Mouse (Mus musculus): ENCODE results near the gene Dnajb3. TPM values are rescaled to one million over a fixed set of nuclear protein-coding genes. Genes with fewer than 3 reads are reported as not detected.

Gene Dnajb3
- total and polyA plus RNA-seq, 2 experiments from 2014 or later = 6.6 to 12.4 TPM

DNA sequence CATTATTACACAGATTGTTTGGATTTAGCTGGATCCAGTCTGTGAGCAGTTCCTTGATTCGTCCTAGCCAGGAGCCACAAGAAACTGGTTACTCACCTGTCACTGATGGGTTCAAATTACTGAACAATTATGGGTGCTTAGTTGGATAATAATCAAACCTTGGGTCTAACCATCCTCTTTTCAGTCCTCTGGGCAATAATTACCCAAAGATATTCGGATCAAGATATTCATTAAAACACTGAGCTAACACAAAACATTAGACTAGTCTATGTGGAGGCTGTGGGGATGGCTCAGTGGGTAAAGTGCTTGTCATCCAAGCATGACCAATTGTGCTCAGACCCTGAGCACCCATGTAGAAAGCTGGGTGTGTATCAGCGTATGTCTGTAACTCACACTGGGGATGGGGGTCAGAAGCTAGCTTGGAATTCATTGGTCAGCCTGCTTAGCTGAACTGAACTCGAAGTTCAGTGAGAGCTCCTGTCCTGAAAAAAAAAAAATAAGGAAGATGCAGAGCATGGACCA lies 30.4 kb upstream of the Dnajb3 start:
- DNase-seq (no peak), ATAC-seq (no peak)
- Histone ChIP-seq H3K9me3 (ENCODE audit: low read length) (peaks cover 98% of the 10 kb centered on the region), H3K4me3 (ENCODE audit: low read depth, low read length) (no peak overlapping the region), H3K9ac (no peak overlapping the region), H3K4me2 (ENCODE audit: low read depth) (no peak overlapping the region), H3K4me1 (ENCODE audit: insufficient read depth) (no peaks in the 10 kb centered on the region), H3K36me3 (ENCODE audit: insufficient read depth) (no peaks in the 10 kb centered on the region), H3K27ac (ENCODE audit: low read depth, low read length) (no peak overlapping the region), H3K27me3 (ENCODE audit: insufficient read depth, low read length) (no peaks in the 10 kb centered on the region)
- TF ChIP-seq CTCF (IDR thresholded peaks at IDR 0.05; ENCODE audit: low read depth) = no peak
- 60% methylated on average over 4 of the region's 4 CpGs for WGBS

DNA sequence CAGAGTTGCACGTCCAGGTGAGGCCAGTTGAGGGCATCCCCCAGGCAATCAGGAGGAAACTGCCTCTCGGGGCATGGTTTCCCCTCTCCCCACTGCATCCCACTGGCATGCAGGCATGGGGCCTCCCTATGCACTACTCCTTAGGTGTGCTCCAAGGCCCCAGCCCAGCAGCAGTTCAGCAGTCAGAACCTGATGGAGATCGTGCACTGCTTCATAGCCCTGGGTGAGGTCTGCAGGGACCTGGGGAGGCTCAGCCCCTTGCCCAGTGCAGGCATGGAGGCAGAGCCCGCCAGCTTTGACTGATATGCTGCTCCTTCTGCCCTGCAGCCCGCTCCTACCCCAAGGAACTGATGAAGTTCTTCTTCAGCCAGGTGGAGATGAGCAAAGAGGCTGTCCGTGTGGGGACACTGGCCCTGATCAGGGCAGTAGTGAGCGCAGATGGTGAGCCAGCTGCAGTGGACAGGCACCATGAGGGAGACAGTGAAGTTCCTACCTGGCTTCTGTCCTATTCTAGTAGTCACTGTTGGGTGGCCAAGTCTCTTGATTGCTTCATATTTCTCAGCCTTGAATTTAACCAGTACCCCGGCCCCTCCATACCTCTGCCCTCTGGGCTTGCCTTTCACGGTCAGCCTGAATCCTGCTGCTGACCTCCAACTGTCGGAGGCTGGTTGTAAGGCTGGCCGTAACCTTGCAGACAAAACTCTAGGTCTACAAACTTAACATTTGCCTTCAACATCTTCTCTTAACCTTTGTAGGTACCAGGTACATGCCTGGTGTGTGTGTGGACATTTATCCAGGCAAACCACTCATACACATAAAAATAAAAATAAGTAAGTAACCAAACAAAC lies 29.7 kb upstream of the Dnajb3 start:
- Histone ChIP-seq H3K4me3 (ENCODE audit: low read depth, low read length) (no peak overlapping the region), H3K27me3 (ENCODE audit: insufficient read depth, low read length) (no peaks in the 10 kb centered on the region), H3K4me2 (ENCODE audit: low read depth) (no peak overlapping the region), H3K9me3 (ENCODE audit: low read length) (peaks cover 98% of the 10 kb centered on the region), H3K4me1 (ENCODE audit: insufficient read depth) (no peaks in the 10 kb centered on the region), H3K36me3 (ENCODE audit: insufficient read depth) (no peaks in the 10 kb centered on the region), H3K9ac (no peak overlapping the region), H3K27ac (ENCODE audit: low read depth, low read length) (no peak overlapping the region)
- DNase-seq (no peak), ATAC-seq (no peak)
- TF ChIP-seq CTCF (IDR thresholded peaks at IDR 0.05; ENCODE audit: low read depth) = no peak
- WGBS = 64% methylated on average over 11 of the region's 11 CpGs

DNA sequence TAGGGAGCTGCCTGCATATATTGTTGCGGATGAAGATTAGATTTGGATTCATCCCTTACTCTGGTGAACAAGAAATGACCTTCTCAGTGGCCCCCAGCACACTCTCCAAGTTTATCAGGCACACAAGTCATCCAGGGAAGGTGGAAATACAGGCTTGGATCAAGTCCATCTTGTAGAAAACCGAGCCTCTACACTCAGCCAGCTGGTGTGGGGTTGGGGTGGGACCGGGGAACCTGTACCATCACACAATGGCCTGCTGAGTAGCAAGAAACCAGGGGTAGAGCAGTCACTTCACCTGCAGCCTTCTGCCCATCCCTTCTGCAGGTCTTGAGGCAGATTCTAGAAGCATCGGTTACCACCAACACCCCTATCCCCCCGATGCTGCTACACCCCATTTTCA lies 29.1 kb upstream of the Dnajb3 start:
- DNase-seq (no peak), ATAC-seq (no peak)
- Histone ChIP-seq H3K4me3 (ENCODE audit: low read depth, low read length) (no peak overlapping the region), H3K4me1 (ENCODE audit: insufficient read depth) (no peaks in the 10 kb centered on the region), H3K9ac (no peak overlapping the region), H3K27me3 (ENCODE audit: insufficient read depth, low read length) (no peaks in the 10 kb centered on the region), H3K36me3 (ENCODE audit: insufficient read depth) (no peaks in the 10 kb centered on the region), H3K27ac (ENCODE audit: low read depth, low read length) (no peak overlapping the region), H3K9me3 (ENCODE audit: low read length) (peaks cover 98% of the 10 kb centered on the region), H3K4me2 (ENCODE audit: low read depth) (no peak overlapping the region)
- 48% methylated on average over 5 of the region's 5 CpGs for WGBS
- no peak for TF ChIP-seq CTCF (IDR thresholded peaks at IDR 0.05; ENCODE audit: low read depth)

DNA sequence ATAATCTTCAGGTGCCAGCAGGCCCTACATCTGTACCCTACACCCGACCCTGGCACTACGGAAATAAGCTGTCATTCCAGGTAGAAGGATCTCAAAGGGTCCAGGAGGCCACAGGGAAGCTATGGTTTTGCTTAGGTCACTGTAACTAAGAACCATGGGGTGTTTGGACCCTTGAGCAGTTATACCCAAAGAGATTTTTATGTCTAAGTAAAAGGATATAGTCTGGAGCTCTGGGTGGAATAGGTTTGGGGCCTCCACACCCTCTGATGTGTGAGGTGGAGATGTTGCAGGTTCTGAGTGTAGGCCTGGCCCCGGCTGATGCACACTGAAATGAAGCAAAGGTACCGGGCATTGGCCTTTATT lies 28.6 kb upstream of the Dnajb3 start:
- H3K9me3 ChIP-seq (ENCODE audit: low read length) = peaks cover 98% of the 10 kb centered on the region

DNA sequence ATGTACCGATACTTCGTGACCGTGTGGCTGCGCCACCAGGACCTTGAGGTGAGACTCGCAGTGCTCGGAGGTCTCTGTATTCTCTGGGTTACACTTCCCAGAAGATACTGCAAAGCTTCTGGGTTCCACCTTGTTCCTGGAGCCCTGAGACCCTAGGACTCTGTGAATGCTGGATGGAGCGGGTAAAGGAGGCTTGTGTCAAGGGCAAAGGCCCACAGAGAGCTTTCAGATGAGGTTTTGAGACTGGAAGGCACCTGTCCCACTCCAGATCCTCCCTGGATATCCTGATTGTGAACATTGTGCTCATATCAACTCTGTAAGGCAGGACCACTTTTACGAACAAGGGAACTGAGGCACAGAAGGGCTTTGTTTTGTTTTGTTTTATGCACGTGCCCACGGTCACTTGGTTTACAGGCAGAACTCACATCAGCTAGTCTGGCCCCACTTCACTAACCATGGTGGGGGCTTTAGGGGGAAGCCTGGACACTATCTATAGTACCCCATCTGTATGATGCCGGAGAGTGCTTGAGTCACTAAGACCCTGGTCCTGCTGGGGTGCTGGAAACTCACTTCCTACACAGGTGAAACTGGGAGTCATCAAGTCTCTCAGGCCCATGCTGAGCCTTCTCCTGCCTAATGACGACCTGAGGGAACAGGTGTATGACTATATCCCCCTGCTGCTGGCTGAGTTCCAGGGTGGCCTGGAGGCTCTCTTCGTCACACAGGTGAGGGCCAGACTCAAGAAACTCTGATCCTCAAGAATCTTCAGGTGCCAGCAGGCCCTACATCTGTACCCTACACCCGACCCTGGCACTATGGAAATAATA lies 28.1 kb upstream of the Dnajb3 start:
- 70% methylated on average over 14 of the region's 14 CpGs for WGBS
- Histone ChIP-seq H3K27me3 (ENCODE audit: insufficient read depth, low read length) (no peaks in the 10 kb centered on the region), H3K27ac (ENCODE audit: low read depth, low read length) (no peak overlapping the region), H3K4me3 (ENCODE audit: low read depth, low read length) (no peak overlapping the region), H3K36me3 (ENCODE audit: insufficient read depth) (no peaks in the 10 kb centered on the region), H3K9ac (no peak overlapping the region), H3K9me3 (ENCODE audit: low read length) (peaks cover 98% of the 10 kb centered on the region), H3K4me2 (ENCODE audit: low read depth) (no peak overlapping the region), H3K4me1 (ENCODE audit: insufficient read depth) (no peaks in the 10 kb centered on the region)
- DNase-seq (no peak), ATAC-seq (no peak)
- no peak for TF ChIP-seq CTCF (IDR thresholded peaks at IDR 0.05; ENCODE audit: low read depth)

More for the DNA sequence above, 28.6 kb upstream of the Dnajb3 start:
- Histone ChIP-seq H3K4me3 (ENCODE audit: low read depth, low read length) (no peak overlapping the region), H3K27ac (ENCODE audit: low read depth, low read length) (no peak overlapping the region), H3K36me3 (ENCODE audit: insufficient read depth) (no peaks in the 10 kb centered on the region), H3K27me3 (ENCODE audit: insufficient read depth, low read length) (no peaks in the 10 kb centered on the region), H3K9ac (no peak overlapping the region), H3K4me2 (ENCODE audit: low read depth) (no peak overlapping the region), H3K4me1 (ENCODE audit: insufficient read depth) (no peaks in the 10 kb centered on the region)
- no peak for DNase-seq
- TF ChIP-seq CTCF (IDR thresholded peaks at IDR 0.05; ENCODE audit: low read depth) = no peak
- no peak for ATAC-seq
- 64% methylated on average over 4 of the region's 4 CpGs for WGBS

DNA sequence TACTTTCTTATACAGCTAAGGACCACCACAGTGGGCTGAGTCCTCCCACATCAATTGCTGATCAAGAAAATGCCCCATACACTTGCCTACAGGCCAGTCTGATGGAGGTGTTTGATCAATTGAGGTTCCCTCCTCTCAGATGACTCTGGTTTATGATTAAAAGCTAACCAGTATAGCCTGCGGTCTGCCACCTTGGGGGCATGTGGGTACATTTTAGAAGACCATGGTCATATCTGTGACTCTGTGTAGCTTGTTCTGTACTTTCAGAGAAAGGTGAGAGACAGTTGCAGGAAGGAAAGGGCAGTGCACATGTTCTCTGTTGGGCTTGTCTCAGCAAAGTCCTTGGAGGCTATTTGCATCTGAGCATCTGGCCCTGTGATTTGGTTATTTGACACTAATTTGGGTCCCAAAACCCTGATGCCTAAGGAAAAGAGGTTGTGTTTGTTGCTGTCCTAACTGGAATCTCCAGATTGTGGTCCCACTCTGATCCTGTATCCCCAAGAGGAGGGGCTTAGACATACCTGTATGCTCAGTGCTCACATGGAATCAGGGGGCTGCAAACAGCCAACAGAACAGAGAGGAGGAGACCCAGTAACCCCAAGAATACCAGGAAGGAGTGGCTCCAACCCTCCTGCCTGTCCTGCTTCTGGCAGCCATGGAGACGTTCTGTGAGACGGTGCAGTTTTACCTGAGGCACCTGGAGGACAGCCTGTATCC lies 27.2 kb upstream of the Dnajb3 start:
- ATAC-seq (no peak), DNase-seq (no peak)
- WGBS = 60% methylated on average over 3 of the region's 3 CpGs
- H3K36me3 ChIP-seq (ENCODE audit: insufficient read depth) = no peaks in the 10 kb centered on the region
- H3K27me3 ChIP-seq (ENCODE audit: insufficient read depth, low read length) = no peaks in the 10 kb centered on the region
- peaks cover 98% of the 10 kb centered on the region for H3K9me3 ChIP-seq (ENCODE audit: low read length)
- TF ChIP-seq CTCF (IDR thresholded peaks at IDR 0.05; ENCODE audit: low read depth) = no peak
- H3K4me1 ChIP-seq (ENCODE audit: insufficient read depth) = no peaks in the 10 kb centered on the region
- no peak overlapping the region for H3K27ac ChIP-seq (ENCODE audit: low read depth, low read length)
- H3K9ac ChIP-seq = no peak overlapping the region
- no peak overlapping the region for H3K4me3 ChIP-seq (ENCODE audit: low read depth, low read length)
- H3K4me2 ChIP-seq (ENCODE audit: low read depth) = no peak overlapping the region
